Mouse (Mus musculus) frontal cortex, adult 2 months (tissue): Measurements from ENCODE around the gene Tmem9b. TPM values are rescaled to one million over a fixed set of nuclear protein-coding genes. Genes with fewer than 3 reads are reported as not detected.

Experiments used
- DNase-seq, 2 experiments: peaks; one replicate each; pipeline ENCODE4 v3.0.0; 2022; ENCODE audit warnings: low spot score in 1 of 2; ENCODE audit errors: extremely low spot score in 1 of 2
- polyA plus RNA-seq: library from polyadenylated mRNA; depleted of rRNA; stranded (reverse); fragments of >200 nt; gene quantifications from 2 replicates; pipeline ENCODE4 v1.2.3, GENCODE M21; 2012; rRNA removed

The Tmem9b gene
- polyA plus RNA-seq, 1 experiment = 143 TPM

GRCm38 (mm10) chr7:109690961-109691360 is 61.7 kb downstream of the Tmem9b start:
- DNase-seq = no peak

- no peak for DNase-seq
These were observed 62.6 kb downstream of the Tmem9b start for GRCm38 (mm10) chr7:109690101-109690500.

GRCm38 (mm10) chr7:109686585-109687128 is 66.0 kb downstream of the Tmem9b start:
- no peak for DNase-seq

Other genes with a start within 250 kb of the Tmem9b start
- 7.9 and 9.6 TPM in 2 replicates for gene Trim66, start 244.7 kb downstream of the Tmem9b start, polyA plus RNA-seq
- 295 and 337 TPM in 2 replicates for gene Rpl27a, start 233.7 kb downstream of the Tmem9b start, polyA plus RNA-seq
- gene St5, start 49.3 kb downstream of the Tmem9b start, polyA plus RNA-seq = 24.3 and 32.2 TPM in 2 replicates
- 6.7 and 8.7 TPM in 2 replicates for gene Akip1, start 49.2 kb downstream of the Tmem9b start, polyA plus RNA-seq
- gene BC051019, start 29.0 kb downstream of the Tmem9b start, polyA plus RNA-seq = 0.12 TPM in 1 of 2 replicates, not detected in the other
- 0.20 TPM in 1 of 2 replicates, not detected in the other for gene Ascl3, start 21.1 kb downstream of the Tmem9b start, polyA plus RNA-seq
- gene Nrip3, start 29.1 kb upstream of the Tmem9b start, polyA plus RNA-seq = 148 and 152 TPM in 2 replicates
- gene Scube2, start 112.8 kb upstream of the Tmem9b start, polyA plus RNA-seq = 2.4 TPM in 2 replicates
- gene Dennd5a, start 207.6 kb upstream of the Tmem9b start, polyA plus RNA-seq = 220 and 223 TPM in 2 replicates
- 37.6 and 42.3 TPM in 2 replicates for gene Tmem41b, start 234.1 kb upstream of the Tmem9b start, polyA plus RNA-seq